Mouse (Mus musculus): ENCODE measurements around the gene Chit1. TPM values are rescaled to one million over a fixed set of nuclear protein-coding genes. Genes with fewer than 3 reads are reported as not detected.
A peak's percentile ranks its signal among the peaks of the same experiment; 100 is the strongest.

The Chit1 gene
- polyA plus RNA-seq, 1 experiment, result 14.1 TPM

DNA sequence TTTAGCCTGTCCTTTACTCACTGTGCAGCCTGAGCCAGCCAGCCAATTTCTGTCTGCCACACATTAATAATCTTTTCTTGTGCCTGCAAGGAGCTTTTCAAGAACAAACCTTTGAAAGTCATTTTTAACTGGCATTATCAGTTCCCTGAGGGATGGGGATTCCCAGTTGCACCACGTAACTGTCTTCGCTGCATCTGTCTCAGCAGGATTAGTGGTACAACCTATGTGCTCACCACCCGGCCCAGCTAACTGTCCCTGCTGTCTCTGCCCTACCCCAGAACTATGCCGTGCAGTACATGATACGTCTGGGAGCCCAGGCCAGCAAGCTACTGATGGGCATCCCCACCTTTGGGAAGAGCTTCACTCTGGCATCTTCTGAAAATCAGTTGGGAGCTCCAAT is 77.2 kb downstream of the Chit1 start:
- TF ChIP-seq POLR2A (IDR thresholded peaks at IDR 0.05; ENCODE audit: borderline replicate concordance, extremely low read depth, low read depth, low read length), result no peak
- TF ChIP-seq CTCF (IDR thresholded peaks at IDR 0.05; ENCODE audit: insufficient read depth, low read length), result no peak
- Histone ChIP-seq H3K4me3 (replicated peaks; ENCODE audit: extremely low read depth, low read depth, low read length) (no peak overlapping the region), H3K4me1 (ENCODE audit: control insufficient read depth, insufficient read depth, low read length) (no peaks in the 10 kb centered on the region)
- 83% methylated on average over 5 of the region's 5 CpGs for WGBS
- DNase-seq, result no peak

DNA sequence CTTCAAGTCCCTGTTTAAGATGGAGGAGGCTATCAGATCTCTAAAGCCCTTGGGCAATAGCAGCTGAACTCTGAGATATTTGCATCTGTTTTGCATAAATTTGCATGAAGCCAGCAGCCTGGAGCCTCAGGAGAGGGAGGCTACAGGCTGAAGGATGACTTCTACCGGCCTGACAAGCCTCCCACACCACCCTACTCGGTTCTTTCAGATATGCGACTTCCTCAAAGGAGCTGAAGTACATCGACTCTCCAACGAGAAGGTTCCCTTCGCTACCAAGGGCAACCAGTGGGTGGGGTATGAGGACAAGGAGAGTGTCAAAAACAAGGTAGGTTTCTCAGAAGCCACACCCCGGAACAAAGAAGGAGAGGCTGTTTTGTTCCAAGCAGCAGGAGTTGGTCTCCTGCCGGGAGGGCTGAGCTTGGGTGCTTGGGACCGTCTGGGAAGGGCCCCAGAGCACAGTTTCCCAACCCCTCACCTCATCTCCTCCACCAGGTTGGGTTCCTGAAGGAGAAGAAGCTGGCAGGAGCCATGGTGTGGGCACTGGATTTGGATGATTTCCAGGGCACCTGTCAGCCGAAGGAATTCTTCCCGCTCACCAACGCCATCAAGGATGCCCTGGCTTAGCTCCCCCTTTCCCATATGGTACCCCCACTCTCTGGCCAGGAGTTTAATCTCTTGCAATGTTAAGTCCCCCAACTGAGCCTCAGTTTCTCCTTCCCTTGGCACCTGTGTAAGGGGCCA is 78.1 kb downstream of the Chit1 start:
- no peak overlapping the region for H3K4me3 ChIP-seq (replicated peaks; ENCODE audit: extremely low read depth, low read depth, low read length)
- 20% methylated on average over 12 of the region's 12 CpGs for WGBS
- no peaks in the 10 kb centered on the region for H3K4me1 ChIP-seq (ENCODE audit: control insufficient read depth, insufficient read depth, low read length)
- TF ChIP-seq CTCF (IDR thresholded peaks at IDR 0.05; ENCODE audit: insufficient read depth, low read length), result no peak
- TF ChIP-seq POLR2A (IDR thresholded peaks at IDR 0.05; ENCODE audit: borderline replicate concordance, extremely low read depth, low read depth, low read length), result peak; percentile 10; the same call in 1 of the 2 replicates
- no peak for DNase-seq

DNA sequence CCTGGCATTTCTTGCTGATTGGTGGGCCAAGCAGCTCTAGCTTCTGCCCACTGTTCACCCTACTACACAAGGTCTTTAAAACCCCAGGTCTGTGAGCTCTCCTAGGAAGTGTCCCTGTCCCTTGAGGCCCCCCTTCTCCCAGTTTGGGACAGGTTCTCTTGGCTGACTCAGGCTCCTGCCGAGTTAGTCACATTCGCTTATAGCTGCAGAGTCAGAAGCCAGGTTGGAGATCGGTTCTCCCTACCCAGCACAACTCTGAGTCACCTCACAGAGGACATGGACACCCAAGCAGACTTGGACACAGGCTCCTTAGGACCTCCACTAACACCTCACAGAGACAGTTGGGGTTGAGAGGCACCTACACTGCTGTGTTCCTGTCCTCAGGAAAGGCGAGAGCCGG is 80.2 kb downstream of the Chit1 start:
- no peak for DNase-seq
- Histone ChIP-seq H3K4me1 (ENCODE audit: control insufficient read depth, insufficient read depth, low read length) (peaks cover 7% of the 10 kb centered on the region; the same call in 1 of the 2 replicates), H3K4me3 (replicated peaks; ENCODE audit: extremely low read depth, low read depth, low read length) (no peak overlapping the region)
- WGBS, result 85% methylated on average over 5 of the region's 5 CpGs
- TF ChIP-seq CTCF (IDR thresholded peaks at IDR 0.05; ENCODE audit: insufficient read depth, low read length) (no peak), POLR2A (IDR thresholded peaks at IDR 0.05; ENCODE audit: borderline replicate concordance, extremely low read depth, low read depth, low read length) (no peak)

DNA sequence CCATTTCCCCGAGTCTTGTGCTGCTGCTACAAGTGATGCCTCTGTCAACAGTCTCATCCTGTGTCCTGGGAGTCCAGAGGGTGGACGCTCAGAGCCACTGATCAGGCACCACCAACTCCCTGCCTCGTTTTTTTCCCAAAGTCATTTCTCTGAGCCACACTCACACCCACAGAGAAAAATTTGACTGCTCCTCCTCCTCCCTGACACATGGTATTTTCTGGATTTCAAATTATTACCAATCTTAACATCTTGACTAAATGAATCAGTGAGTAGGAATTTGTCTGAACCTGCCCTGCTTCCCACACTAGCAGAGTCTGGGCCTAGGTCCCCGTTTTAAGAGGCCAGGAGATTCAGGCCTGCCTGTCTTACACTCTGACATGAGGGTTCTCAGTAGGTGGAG is 81.0 kb downstream of the Chit1 start:
- no peak overlapping the region for H3K4me3 ChIP-seq (replicated peaks; ENCODE audit: extremely low read depth, low read depth, low read length)
- H3K4me1 ChIP-seq (ENCODE audit: control insufficient read depth, insufficient read depth, low read length), result peaks cover 7% of the 10 kb centered on the region; the same call in 1 of the 2 replicates
- DNase-seq, result no peak
- WGBS, result 43% methylated on average over 4 of the region's 4 CpGs
- TF ChIP-seq CTCF (IDR thresholded peaks at IDR 0.05; ENCODE audit: insufficient read depth, low read length), result no peak
- no peak for TF ChIP-seq POLR2A (IDR thresholded peaks at IDR 0.05; ENCODE audit: borderline replicate concordance, extremely low read depth, low read depth, low read length)

DNA sequence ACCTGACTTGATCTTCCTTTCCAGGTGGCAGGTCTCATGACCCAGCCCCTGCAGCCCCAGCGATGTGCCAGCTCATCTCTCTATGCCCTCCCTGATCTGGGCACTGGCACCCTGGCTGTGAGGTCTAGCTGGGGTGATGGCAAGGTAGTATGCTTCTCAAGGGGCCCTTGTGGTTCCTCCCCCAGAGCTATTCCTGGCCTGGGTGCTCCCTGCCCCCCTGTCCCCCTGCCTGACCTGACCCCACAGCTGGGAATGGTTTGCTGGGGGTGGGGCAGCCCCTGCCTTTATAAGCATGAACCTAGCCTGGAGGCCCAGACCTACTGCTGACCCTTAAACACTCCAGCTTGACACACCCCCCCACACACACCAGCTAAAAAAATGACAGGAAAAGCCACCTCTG is 82.1 kb downstream of the Chit1 start, which contains the start of gene Mybph:
Gene Mybph (plus strand): TSS at position 323 of the 400 bp plus-strand sequence.
- DNase-seq, result no peak
- Histone ChIP-seq H3K4me3 (replicated peaks; ENCODE audit: extremely low read depth, low read depth, low read length) (no peak within 1 kb of the TSS), H3K4me1 (ENCODE audit: control insufficient read depth, insufficient read depth, low read length) (peaks cover 7% of the 10 kb centered on the region; the same call in 1 of the 2 replicates)
- TF ChIP-seq POLR2A (IDR thresholded peaks at IDR 0.05; ENCODE audit: borderline replicate concordance, extremely low read depth, low read depth, low read length) (no peak), CTCF (IDR thresholded peaks at IDR 0.05; ENCODE audit: insufficient read depth, low read length) (no peak)
- WGBS, result 78% methylated on average over 1 of the region's 1 CpGs

DNA sequence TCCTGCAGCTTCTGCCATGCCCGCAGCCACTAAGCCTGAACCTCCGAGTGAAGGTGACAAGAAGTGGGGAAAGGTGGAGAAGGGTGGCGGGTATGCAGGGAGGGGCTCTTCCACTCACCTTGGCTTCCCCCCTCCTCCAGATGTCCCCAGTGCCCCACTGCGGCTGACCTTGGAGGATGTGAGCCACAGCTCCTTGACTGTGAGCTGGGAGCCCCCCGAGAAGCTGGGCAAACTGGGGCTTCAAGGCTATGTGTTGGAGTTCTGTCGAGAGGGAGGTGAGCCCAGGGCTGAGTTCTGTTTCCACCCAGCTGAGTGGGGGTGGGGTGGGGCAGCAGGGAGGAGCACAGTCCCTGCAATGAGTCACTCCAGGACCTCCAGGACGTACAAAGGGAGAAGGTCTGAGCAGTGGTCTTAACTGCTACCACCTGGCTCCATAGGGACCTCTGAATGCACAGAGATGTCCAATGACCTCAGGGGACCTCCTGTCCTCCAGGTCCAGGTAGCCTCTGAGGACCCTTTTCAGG is 82.7 kb downstream of the Chit1 start:
- Histone ChIP-seq H3K4me1 (ENCODE audit: control insufficient read depth, insufficient read depth, low read length) (peaks cover 7% of the 10 kb centered on the region; the same call in 1 of the 2 replicates), H3K4me3 (replicated peaks; ENCODE audit: extremely low read depth, low read depth, low read length) (no peak overlapping the region)
- no peak for DNase-seq
- 48% methylated on average over 7 of the region's 7 CpGs for WGBS
- TF ChIP-seq POLR2A (IDR thresholded peaks at IDR 0.05; ENCODE audit: borderline replicate concordance, extremely low read depth, low read depth, low read length) (no peak), CTCF (IDR thresholded peaks at IDR 0.05; ENCODE audit: insufficient read depth, low read length) (no peak)

DNA sequence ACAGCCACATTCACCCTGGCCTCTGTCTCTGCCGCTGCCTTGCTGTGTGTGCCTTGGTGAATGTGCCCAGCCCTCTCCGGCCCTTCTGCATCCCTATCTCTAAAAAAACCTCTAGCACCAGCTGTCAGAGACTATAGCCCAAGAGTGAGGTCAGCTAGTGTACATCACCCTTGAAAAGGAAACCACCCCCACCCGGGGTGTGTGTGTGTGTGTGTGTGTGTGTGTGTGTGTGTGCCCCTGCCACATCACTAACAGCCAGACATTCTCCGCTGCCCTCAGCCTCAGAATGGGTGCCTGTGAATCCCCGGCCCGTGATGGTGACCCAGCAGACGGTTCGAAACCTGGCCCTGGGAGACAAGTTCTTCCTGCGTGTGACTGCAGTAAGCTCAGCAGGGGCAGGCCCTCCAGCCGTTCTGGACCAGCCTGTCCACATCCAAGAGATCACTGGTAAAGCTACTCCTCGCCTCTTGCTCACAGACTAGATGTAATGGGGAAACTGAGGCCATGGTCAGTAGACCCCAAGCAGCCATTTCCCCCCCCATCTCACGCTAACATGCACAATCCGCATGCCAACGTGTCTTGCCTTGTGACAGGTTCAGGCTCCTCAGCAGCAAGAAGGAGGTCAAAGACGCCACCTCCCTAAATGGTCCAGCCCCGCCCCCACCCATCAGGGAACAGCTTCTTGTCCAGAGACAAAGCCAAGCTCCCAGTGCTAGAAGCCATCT is 83.4 kb downstream of the Chit1 start:
- 68% methylated on average over 16 of the region's 16 CpGs for WGBS
- DNase-seq, result no peak
- no peak for TF ChIP-seq POLR2A (IDR thresholded peaks at IDR 0.05; ENCODE audit: borderline replicate concordance, extremely low read depth, low read depth, low read length)
- no peak for TF ChIP-seq CTCF (IDR thresholded peaks at IDR 0.05; ENCODE audit: insufficient read depth, low read length)
- peaks cover 7% of the 10 kb centered on the region; the same call in 1 of the 2 replicates for H3K4me1 ChIP-seq (ENCODE audit: control insufficient read depth, insufficient read depth, low read length)
- no peak overlapping the region for H3K4me3 ChIP-seq (replicated peaks; ENCODE audit: extremely low read depth, low read depth, low read length)

DNA sequence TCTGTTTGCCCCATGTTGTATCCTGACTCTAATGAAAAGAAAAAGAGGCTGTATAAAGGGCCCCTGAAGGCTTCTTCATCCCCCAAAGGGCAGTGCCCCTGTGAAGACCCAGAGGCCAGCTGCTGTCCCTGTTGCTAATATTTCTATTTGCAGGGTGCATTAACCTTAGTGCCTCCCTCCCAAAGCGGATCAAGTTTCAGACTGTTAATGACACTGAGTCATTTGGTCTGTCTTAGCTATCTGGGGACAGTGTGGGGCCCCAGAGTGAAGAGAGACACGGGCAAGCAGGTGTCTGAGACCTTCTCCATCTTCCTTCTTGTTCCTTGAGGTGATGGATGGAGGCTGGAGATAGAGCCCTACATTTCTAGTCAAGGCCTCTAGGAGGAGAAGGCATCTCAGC is 84.1 kb downstream of the Chit1 start:
- no peak for DNase-seq
- WGBS, result 58% methylated on average over 2 of the region's 2 CpGs
- peaks cover 7% of the 10 kb centered on the region; the same call in 1 of the 2 replicates for H3K4me1 ChIP-seq (ENCODE audit: control insufficient read depth, insufficient read depth, low read length)
- TF ChIP-seq POLR2A (IDR thresholded peaks at IDR 0.05; ENCODE audit: borderline replicate concordance, extremely low read depth, low read depth, low read length), result no peak
- TF ChIP-seq CTCF (IDR thresholded peaks at IDR 0.05; ENCODE audit: insufficient read depth, low read length), result no peak
- no peak overlapping the region for H3K4me3 ChIP-seq (replicated peaks; ENCODE audit: extremely low read depth, low read depth, low read length)

DNA sequence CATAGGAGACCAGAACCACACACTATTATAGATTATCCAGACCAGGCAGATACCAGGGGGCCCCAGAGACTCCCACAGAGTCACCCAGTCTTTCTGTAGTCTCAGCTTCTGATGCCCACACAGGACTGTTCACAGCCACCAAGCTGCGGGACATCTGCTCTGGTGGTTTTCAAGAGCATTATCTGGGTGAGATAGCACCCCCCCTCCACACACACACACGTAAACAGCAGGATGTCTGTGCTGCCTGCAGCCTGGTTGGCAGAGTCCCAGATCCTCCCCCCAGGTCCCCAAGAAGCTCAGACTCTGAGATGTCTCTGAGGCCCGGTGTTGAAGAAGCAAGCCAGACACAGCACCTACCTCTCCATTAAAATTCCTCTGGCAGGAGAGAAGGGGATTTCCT is 84.5 kb downstream of the Chit1 start:
- Histone ChIP-seq H3K4me3 (replicated peaks; ENCODE audit: extremely low read depth, low read depth, low read length) (no peak overlapping the region), H3K4me1 (ENCODE audit: control insufficient read depth, insufficient read depth, low read length) (peaks cover 7% of the 10 kb centered on the region; the same call in 1 of the 2 replicates)
- 32% methylated on average over 3 of the region's 3 CpGs for WGBS
- DNase-seq, result no peak
- TF ChIP-seq POLR2A (IDR thresholded peaks at IDR 0.05; ENCODE audit: borderline replicate concordance, extremely low read depth, low read depth, low read length) (no peak), CTCF (IDR thresholded peaks at IDR 0.05; ENCODE audit: insufficient read depth, low read length) (no peak)

All from lung, adult 2 months (tissue).